In the genomic region with DNA sequence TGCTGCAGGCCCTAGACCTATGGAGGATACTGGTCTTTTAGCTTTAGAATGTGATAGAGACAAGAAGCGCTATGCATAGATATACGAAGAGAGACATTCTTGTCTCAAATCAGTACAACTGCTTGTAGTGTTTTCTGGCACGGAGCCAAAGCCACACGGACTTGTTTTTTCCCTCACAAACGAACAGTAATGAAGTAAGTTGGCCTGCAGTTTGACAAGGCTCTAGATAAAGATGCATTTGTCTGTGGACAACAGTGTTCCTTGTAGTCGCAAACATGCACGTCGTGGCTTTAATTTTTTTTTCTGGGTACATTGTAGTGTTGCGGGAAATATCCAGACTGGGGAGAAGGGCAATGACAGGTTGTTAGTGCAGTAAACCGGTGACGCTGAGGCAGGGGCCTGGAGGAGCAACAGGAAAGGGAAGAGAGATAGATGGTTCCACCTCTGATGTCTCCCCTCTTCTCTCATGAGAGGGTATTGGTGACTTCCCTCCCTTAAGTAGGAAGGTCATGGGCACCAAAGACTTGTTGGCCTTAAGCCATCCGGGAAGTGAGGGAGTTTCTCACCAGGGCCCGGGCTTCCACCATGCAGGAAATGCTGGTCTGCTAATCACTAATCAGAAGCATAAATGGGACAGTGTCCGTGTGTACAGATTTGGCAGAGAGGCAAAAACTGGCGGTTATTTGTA, we compare ENCODE assay signal across 10 mouse cellular contexts.
DNase-seq lines count a peak whose midpoint lies in the region; ATAC-seq lines count a peak whose summit lies in the region.
"Had no signal": no experiment of that assay in that cellular context is flagged by ENCODE, and none has a peak within 500 bp of the region (broad histone marks: within the 10 kb centered on the region; RNA-seq: fewer than 3 reads in every experiment).

No protein-coding gene starts in this region.

- H3K4me2 ChIP-seq in embryonic facial prominence, embryonic 13.5 days = no peak overlapping the region
- peak overlapping the region; percentile 23; the same call in 1 of the 2 replicates for H3K4me2 ChIP-seq in lung, embryonic 16.5 days (ENCODE audit: low read depth, low read length)
- H3K4me2 ChIP-seq in midbrain, embryonic 11.5 days = no peak overlapping the region
- H3K4me2 ChIP-seq: embryonic facial prominence, embryonic 12.5 days; limb, embryonic 15.5 days had no signal

- peaks cover 37% of the 10 kb centered on the region for H3K4me1 ChIP-seq in embryonic facial prominence, embryonic 13.5 days
- H3K4me1 ChIP-seq in embryonic facial prominence, embryonic 10.5 days = 0 out of 2 replicates have a peak, but pooled peaks cover 7% of the 10 kb centered on the region
- peaks cover 25% of the 10 kb centered on the region for H3K4me1 ChIP-seq in lung, embryonic 16.5 days (replicated peaks; ENCODE audit: control insufficient read depth, insufficient read depth, low read length)
- no peaks in the 10 kb centered on the region for H3K4me1 ChIP-seq in midbrain, embryonic 11.5 days (ENCODE audit: control insufficient read depth, insufficient read depth, low read length)

- no peak for ATAC-seq in embryonic facial prominence, embryonic 13.5 days (ENCODE audit: insufficient number of reproducible peaks, insufficient read depth, low FRiP score, low TSS enrichment, low read depth)
- ATAC-seq in lung, embryonic 16.5 days (ENCODE audit: low read depth) = peak; percentile 59
- no peak for ATAC-seq in inflammation-experienced regulatory T-cells, adult 6 months
- no peak for ATAC-seq in midbrain, embryonic 11.5 days (ENCODE audit: low FRiP score)

- no peak overlapping the region for H3K4me3 ChIP-seq in embryonic facial prominence, embryonic 13.5 days
- H3K4me3 ChIP-seq in embryonic facial prominence, embryonic 10.5 days = no peak overlapping the region
- H3K4me3 ChIP-seq in lung, embryonic 16.5 days (ENCODE audit: low read length) = no peak overlapping the region
- no peak overlapping the region for H3K4me3 ChIP-seq in midbrain, embryonic 11.5 days (ENCODE audit: low read depth, low read length)
- H3K4me3 ChIP-seq: embryonic facial prominence, embryonic 12.5 days; limb, embryonic 15.5 days had no signal

- intact Hi-C loops in heart, postnatal 14 days (cut with DNase I) = no loop called here

- H3K27me3 ChIP-seq in embryonic facial prominence, embryonic 13.5 days = no peaks in the 10 kb centered on the region
- no peaks in the 10 kb centered on the region for H3K27me3 ChIP-seq in embryonic facial prominence, embryonic 10.5 days (replicated peaks; ENCODE audit: low read depth, poor library complexity, severe bottlenecking)
- no peaks in the 10 kb centered on the region for H3K27me3 ChIP-seq in lung, embryonic 16.5 days (ENCODE audit: control insufficient read depth, insufficient read depth, low read depth, low read length)
- H3K27me3 ChIP-seq in midbrain, embryonic 11.5 days (ENCODE audit: control insufficient read depth, insufficient read depth, low read length) = no peaks in the 10 kb centered on the region
- H3K27me3 ChIP-seq: embryonic facial prominence, embryonic 12.5 days; limb, embryonic 15.5 days had no signal

- peak overlapping the region; percentile 13; the same call in 1 of the 2 replicates for H3K27ac ChIP-seq in embryonic facial prominence, embryonic 13.5 days
- no peak overlapping the region for H3K27ac ChIP-seq in embryonic facial prominence, embryonic 10.5 days (replicated peaks)
- H3K27ac ChIP-seq in lung, embryonic 16.5 days (ENCODE audit: low read length) = peak overlapping the region; percentile 58
- no peak overlapping the region for H3K27ac ChIP-seq in midbrain, embryonic 11.5 days (ENCODE audit: low read depth, low read length)
- H3K27ac ChIP-seq: embryonic facial prominence, embryonic 12.5 days; limb, embryonic 15.5 days had no signal

- H3K9me3 ChIP-seq in embryonic facial prominence, embryonic 13.5 days = no peaks in the 10 kb centered on the region
- H3K9me3 ChIP-seq in embryonic facial prominence, embryonic 10.5 days = no peaks in the 10 kb centered on the region; the same call in 1 of the 2 replicates
- no peaks in the 10 kb centered on the region for H3K9me3 ChIP-seq in lung, embryonic 16.5 days (ENCODE audit: control insufficient read depth, low read length)
- H3K9me3 ChIP-seq in midbrain, embryonic 11.5 days (ENCODE audit: control insufficient read depth, low read length) = peaks cover 4% of the 10 kb centered on the region; the same call in 1 of the 2 replicates
- H3K9me3 ChIP-seq: embryonic facial prominence, embryonic 12.5 days; limb, embryonic 15.5 days had no signal

- H3K36me3 ChIP-seq in embryonic facial prominence, embryonic 13.5 days = peaks cover 8% of the 10 kb centered on the region; the same call in 1 of the 2 replicates
- peaks cover 29% of the 10 kb centered on the region for H3K36me3 ChIP-seq in embryonic facial prominence, embryonic 10.5 days (replicated peaks)
- H3K36me3 ChIP-seq in lung, embryonic 16.5 days (ENCODE audit: control insufficient read depth, insufficient read depth, low read length) = no peaks in the 10 kb centered on the region
- no peaks in the 10 kb centered on the region; the same call in 1 of the 2 replicates for H3K36me3 ChIP-seq in midbrain, embryonic 11.5 days (ENCODE audit: control insufficient read depth, insufficient read depth, low read length)
- H3K36me3 ChIP-seq: limb, embryonic 15.5 days had no signal

- 62% methylated on average over 15 of the region's 15 CpGs for WGBS in embryonic facial prominence, embryonic 13.5 days
- 84% methylated on average over 15 of the region's 15 CpGs for WGBS in embryonic facial prominence, embryonic 10.5 days
- WGBS in lung, embryonic 16.5 days = 31% methylated on average over 15 of the region's 15 CpGs
- 88% methylated on average over 15 of the region's 15 CpGs for WGBS in midbrain, embryonic 11.5 days

- DNase-seq in embryonic facial prominence, embryonic 10.5 days (ENCODE audit: low spot score) = no peak
- DNase-seq in right cerebral cortex, adult 2 months (ENCODE audit: low spot score in 2 of 2) = peak; percentile 21 to 37
- DNase-seq in right cerebral cortex, postnatal 25 days = no peak
- DNase-seq in heart, postnatal 14 days = peak; percentile 38 to 57
- no peak for DNase-seq in midbrain, embryonic 11.5 days (ENCODE audit: low spot score, missing footprints)

- no peak overlapping the region for H3K9ac ChIP-seq in embryonic facial prominence, embryonic 13.5 days
- H3K9ac ChIP-seq in lung, embryonic 16.5 days (ENCODE audit: low read length) = no peak overlapping the region
- H3K9ac ChIP-seq in midbrain, embryonic 11.5 days (ENCODE audit: low read length) = no peak overlapping the region
- H3K9ac ChIP-seq: embryonic facial prominence, embryonic 12.5 days; limb, embryonic 15.5 days had no signal

Comparison
In these comparisons a context has a peak if more than half of its experiments do, and no peak if none do; other contexts are left out.
1. H3K27ac ChIP-seq: peak in embryonic facial prominence, embryonic 13.5 days (single experiment) and lung, embryonic 16.5 days (single experiment); none in embryonic facial prominence, embryonic 10.5 days (single experiment) and midbrain, embryonic 11.5 days (single experiment).
2. DNase-seq: peak in right cerebral cortex, adult 2 months (2 of 2) and heart, postnatal 14 days (2 of 2); none in embryonic facial prominence, embryonic 10.5 days (single experiment), right cerebral cortex, postnatal 25 days (single experiment) and midbrain, embryonic 11.5 days (single experiment).